Mouse (Mus musculus): ENCODE data around the gene Cpeb1.

The Cpeb1 gene

DNA sequence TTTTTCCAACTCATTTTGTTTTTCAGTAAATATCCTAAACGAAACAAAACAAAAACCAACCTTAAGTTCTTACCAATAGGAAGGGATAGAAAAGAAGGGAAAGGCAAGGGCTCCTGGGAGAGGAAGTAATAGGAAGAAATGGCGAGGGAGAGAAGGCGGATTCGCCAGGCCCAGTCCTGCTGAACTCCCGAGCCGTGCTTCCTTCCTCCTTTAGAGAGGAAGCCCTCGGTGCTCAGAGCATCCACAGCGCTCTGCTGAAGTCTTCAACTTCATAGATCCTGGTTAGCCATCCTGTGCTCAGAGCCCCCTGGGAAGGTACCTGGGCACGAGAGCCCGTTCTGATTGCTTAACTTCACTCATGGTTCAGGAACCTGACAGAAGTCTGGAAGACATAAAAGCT lies 127.6 kb downstream of the Cpeb1 start:
- no peak for DNase-seq (ENCODE audit: low read depth, low spot score)

DNA sequence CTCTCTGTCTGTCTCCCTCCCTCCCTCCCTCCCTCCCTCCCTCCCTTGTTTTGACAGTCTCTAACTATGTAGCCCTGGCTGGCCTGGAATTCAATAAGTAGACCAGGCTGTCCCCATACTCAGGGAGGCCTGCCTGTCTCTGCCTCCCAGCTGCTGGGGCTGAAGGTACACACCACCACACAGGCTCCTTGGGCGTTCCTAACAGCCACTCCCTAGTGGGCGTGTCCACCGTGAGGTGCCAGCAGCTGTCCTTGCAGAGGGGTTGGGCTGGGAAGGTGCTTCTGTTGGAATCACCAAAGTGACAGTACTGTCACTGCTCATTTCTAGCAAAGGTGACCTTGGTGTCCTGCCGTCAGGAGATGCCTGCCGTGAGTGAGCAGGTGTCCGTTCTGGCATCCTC lies 128.4 kb downstream of the Cpeb1 start:
- no peak for DNase-seq (ENCODE audit: low read depth, low spot score)

DNA sequence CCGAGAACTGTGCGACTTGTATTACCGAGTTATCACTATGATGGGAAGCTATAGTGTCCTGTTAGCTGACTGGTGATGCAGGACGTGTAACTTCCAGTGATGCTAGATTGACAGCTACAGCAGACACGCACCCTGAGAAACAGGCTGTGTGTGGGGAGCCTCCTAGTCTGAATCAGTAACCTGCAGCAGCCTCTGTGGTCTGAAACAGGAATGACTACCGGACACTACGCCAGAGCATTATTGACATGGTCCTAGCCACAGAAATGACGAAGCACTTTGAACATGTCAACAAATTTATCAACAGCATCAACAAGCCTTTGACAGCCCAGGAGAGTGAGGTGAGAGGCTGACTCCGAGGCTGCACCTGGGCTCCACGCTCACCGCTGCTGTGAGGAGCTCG lies 129.2 kb downstream of the Cpeb1 start:
- DNase-seq (ENCODE audit: low read depth, low spot score) = no peak

DNA sequence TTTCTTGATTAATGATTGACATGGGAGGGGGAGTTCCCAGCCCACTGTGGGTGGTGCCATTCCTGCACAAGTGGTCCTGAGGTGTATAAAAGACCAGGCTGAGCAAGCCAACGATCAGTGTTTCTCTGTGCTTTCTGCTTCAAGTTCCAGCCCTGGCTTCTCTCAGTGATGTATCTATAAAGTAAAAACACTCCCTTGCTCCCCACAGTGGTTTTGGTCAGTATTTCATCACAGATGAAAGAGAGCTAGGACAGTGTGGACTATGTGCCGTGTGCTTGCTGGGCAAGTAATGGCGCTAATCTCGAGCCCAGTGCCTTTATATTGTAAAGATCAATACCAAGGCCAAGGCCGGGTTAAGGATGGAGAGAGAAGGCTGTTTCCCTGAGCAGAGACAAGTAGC lies 133.5 kb downstream of the Cpeb1 start:
- no peak for DNase-seq (ENCODE audit: low read depth, low spot score)

DNA sequence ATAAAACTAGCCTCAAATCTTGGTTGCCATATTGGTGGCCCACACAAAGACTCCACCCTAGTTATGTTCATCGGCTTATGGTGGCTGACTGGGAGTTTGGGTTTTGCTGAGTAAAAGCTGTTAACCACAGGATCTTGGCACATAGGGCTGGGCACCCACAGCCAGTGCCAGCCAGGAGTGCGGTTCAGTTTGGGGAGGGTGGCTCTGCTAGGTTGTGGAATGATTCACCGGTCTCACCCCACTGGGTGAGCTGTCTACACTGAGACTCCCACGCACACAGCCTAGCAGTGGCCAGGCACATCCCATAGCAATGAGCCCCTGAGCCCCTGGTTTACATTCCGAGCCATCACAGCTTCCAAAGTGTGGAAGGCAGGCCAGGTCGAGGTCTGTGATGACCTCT lies 135.5 kb downstream of the Cpeb1 start:
- peak; percentile 66 for DNase-seq (ENCODE audit: low read depth, low spot score)

DNA sequence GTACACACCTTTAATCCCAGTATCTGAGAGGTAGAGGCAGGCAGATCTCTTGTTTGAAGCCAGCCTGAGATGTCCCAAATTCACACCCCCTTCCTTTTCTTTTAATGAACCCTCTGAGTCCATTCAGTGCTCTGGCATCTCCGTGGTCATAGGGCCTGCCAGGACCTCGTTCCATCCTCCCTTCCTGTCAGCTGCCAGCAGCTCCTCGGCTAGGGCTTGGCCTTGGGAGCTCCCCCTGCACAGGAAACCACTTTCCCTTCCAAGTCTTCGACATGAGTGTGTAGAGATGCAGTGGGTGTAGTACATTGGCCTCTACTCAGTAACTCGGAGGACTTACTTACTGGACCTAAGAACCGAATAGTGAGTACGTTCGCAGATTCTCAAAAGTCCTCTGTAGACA lies 139.7 kb downstream of the Cpeb1 start:
- DNase-seq (ENCODE audit: low read depth, low spot score) = no peak

DNA sequence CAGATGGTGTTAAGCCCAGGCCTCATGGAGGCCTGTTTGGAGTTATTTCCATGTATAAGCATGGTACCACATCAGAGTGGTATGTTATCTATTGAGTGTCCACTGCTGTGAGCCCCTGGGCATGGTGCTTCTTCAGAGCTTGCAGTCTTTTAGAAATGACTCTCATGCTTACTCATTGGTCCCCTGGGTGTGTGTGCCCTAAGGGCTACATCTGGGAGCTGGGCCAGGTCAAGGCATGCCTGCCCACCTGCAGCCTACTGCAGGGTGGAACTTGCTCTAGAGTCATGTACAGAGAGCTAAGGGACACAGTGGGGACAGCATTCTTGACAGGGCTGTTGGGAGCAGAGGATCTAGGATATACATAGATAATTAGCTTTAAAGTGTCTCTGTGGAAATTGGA lies 143.7 kb downstream of the Cpeb1 start:
- DNase-seq (ENCODE audit: low read depth, low spot score) = no peak

DNA sequence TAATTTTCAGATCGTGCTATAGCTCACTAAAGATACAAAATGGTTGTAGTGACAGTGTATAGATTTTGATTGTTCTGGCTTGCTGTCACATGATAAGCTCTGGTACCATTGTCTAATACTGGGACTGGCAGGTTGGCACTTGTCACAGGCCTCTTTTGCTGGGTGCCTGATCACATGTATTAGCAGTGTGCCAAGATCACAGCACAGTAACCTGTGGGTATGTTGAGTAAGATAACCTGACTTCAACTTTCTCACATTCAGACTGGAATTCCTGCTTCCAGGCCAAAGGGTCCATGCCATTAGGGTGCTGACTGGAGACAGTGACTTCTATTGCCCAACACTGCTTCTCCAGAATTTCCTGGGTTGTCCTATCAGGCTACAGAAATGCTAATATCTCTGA lies 144.1 kb downstream of the Cpeb1 start:
- no peak for DNase-seq (ENCODE audit: low read depth, low spot score)

DNA sequence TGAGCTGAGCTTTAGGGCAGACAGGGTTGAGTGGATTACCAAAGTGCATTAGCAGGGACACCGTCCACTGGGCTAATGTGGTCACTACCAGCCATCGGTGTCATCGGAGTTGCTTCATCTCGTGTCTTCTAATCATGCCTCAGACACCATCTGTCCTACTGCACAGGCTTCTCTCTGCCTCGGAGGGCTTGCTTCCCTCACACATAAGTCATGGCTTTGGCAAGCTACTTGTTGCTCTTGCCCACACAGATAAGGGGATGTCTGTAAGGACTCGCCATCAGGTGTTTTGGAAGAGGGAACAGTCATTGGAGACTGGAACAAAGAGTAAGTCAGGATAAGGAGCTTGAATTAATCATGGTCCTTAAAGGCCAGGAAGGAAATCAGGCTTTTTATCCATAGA lies 146.0 kb downstream of the Cpeb1 start:
- DNase-seq (ENCODE audit: low read depth, low spot score) = no peak

DNA sequence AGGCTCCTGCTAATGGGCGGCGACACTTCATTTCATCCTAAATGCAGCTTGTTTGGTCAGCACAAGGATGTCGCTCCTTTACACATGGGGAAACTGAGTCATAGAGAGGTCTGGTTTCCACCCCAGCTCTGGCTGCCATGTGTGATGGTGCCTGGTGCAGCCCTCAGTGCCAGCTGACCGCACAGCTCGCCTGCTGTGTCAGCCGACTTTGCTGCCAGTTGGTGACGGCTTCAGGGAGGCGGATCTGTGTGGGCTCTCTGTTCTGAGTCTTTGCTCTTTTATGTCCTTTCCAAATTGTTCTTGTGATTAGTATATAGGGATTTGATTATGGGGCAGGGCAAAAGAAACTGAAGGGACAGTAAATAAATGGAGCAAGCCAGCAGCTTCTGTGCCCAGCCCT lies 147.5 kb downstream of the Cpeb1 start:
- DNase-seq (ENCODE audit: low read depth, low spot score) = no peak

DNA sequence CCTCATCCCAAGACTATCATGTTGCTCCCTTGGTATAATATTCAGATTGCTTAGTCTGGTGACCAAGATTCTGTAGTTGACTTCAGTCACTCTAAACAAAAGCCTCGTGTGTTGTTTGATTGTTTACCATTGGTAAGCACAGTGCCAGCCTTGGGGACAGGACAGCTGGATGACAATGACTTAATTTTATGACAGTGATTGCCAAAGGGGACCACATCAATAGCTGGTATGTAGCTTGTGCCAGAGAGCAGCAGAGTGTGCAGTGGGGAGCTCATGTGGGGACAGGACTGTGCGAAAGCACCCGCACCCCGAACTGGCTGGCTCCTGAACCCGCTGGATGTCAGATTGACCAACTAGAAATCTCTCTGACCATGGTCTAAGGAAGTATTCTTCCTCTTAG lies 150.6 kb downstream of the Cpeb1 start:
- no peak for DNase-seq (ENCODE audit: low read depth, low spot score)

DNA sequence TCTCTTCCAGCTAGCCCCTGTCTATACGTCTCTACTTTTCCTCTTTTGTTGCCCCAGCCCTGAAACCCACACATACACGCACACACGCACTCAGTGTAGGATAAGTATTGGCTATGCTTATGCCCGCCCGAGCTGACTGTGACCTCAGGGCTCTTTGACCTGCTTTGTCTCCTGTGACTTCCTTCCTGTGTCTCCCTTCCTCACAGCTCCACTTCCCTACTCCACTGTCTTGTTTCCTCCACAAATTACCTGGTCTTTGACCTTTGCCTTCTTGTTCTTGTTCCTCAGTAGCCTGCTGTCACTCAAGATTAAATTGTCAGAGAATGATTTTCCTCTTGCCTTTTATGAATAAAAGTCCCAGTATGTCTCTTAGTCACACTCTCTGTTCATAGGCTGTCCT lies 151.2 kb downstream of the Cpeb1 start:
- DNase-seq (ENCODE audit: low read depth, low spot score) = no peak

DNA sequence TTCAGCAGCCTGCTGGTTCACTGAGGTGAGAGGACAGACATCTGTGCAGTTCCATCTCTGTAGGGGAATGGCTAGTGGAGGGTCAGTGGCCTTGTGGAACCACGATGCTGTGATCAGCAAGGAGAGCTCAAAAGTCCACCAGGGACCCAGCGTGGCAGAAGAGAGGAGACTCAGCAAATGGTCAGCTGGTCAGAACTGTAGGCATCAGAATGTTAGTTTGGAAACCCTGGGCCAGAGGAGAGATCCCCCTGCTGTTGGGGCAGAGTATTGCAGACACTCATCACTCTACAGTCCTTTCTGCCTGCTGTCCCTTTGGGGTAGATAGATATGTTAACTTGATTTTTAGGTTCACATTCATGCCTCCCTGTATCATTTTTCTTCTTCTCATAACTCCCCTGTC lies 151.6 kb downstream of the Cpeb1 start:
- DNase-seq (ENCODE audit: low read depth, low spot score) = peak; percentile 16

DNA sequence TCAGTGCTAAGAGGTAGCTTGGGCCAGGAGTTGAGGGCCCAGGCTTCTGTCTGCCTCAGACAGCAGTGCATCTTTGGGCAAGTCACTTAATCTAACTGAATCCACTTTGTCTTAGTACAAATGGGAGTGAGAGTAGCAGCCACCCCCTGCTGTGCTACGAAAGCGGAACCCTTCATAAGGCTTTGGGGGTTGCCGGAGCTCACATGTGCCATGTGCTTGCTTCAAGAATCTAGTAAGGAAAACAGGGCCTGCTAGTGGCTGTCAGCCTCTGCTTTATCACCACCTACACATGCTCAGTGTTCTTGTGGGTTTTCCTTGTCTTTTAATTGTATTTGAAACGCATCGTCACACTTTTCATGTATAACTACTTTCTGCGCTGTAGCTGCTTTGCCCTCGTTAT lies 153.9 kb downstream of the Cpeb1 start:
- DNase-seq (ENCODE audit: low read depth, low spot score) = no peak

DNA sequence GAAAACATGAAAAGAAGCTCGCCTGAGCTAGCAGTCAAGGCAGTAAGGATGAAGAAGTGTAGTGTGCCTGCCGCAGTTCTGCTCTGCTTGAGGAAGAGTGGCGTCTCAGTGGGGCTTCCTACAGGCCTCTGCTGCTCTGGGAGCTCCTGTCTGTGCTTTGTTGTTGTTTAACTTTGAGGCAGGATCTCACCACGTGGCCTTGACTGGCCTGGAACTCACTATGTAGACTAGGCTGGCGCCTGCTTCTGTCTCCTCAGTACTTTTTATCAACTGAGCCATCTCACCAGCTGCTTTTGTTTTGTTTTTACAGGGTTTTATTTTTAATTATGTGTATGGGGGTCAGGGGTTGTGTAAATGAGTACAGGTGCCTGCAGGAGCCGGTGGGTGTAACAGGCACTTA lies 157.1 kb downstream of the Cpeb1 start:
- no peak for DNase-seq (ENCODE audit: low read depth, low spot score)

Measured in CD4-positive helper T cell, adult 2 months (primary cell).